ENCODE assay signal across 14 mouse cellular contexts in genomic region chr4:137503509-137503971, GRCm38 (mm10). TPM values are rescaled to one million over a fixed set of nuclear protein-coding genes. Genes with fewer than 3 reads are reported as not detected.
DNase-seq lines count a peak whose midpoint lies in the region; ATAC-seq lines count a peak whose summit lies in the region.
"Had no signal": no experiment of that assay in that cellular context is flagged by ENCODE, and none has a peak within 500 bp of the region (broad histone marks: within the 10 kb centered on the region; RNA-seq: fewer than 3 reads in every experiment).

No protein-coding gene starts in this region.

- intact Hi-C loops in left cerebral cortex, postnatal 14 days (cut with DNase I), result no loop called here

- H3K4me2 ChIP-seq in heart, embryonic 12.5 days, result no peak overlapping the region
- no peak overlapping the region for H3K4me2 ChIP-seq in stomach, embryonic 15.5 days
- H3K4me2 ChIP-seq: forebrain, embryonic 13.5 days; midbrain, embryonic 12.5 days had no signal

- DNase-seq in heart, postnatal 4 days, result no peak
- peak; percentile 21 to 36 for DNase-seq in left cerebral cortex, postnatal 14 days (ENCODE audit: low spot score in 2 of 2)
- no peak for DNase-seq in left cerebral cortex, adult 18-20 months (ENCODE audit: low spot score in 2 of 2)
- peak; percentile 49 for DNase-seq in testis, postnatal 10 days (ENCODE audit: low spot score)
- DNase-seq in testis, postnatal 14 days (ENCODE audit: low spot score), result no peak
- DNase-seq: thymus, adult 18-20 months had no signal

- peaks cover 57% of the 10 kb centered on the region for H3K4me1 ChIP-seq in heart, embryonic 12.5 days (replicated peaks)
- peaks cover 24% of the 10 kb centered on the region for H3K4me1 ChIP-seq in stomach, embryonic 15.5 days
- H3K4me1 ChIP-seq: forebrain, embryonic 13.5 days had no signal

- H3K9ac ChIP-seq in heart, embryonic 12.5 days, result no peak overlapping the region; the same call in 1 of the 2 replicates
- no peak overlapping the region for H3K9ac ChIP-seq in stomach, embryonic 15.5 days
- H3K9ac ChIP-seq: forebrain, embryonic 13.5 days; midbrain, embryonic 12.5 days had no signal

- WGBS in heart, embryonic 12.5 days, result 66% methylated on average over 6 of the region's 6 CpGs
- WGBS in stomach, embryonic 15.5 days, result 70% methylated on average over 6 of the region's 6 CpGs

- peaks cover 73% of the 10 kb centered on the region for H3K36me3 ChIP-seq in heart, embryonic 12.5 days
- peaks cover 26% of the 10 kb centered on the region for H3K36me3 ChIP-seq in stomach, embryonic 15.5 days

- H3K4me3 ChIP-seq in heart, embryonic 12.5 days, result no peak overlapping the region
- no peak overlapping the region for H3K4me3 ChIP-seq in stomach, embryonic 15.5 days (replicated peaks)
- H3K4me3 ChIP-seq: forebrain, embryonic 13.5 days; left cerebral cortex, adult 2 months; midbrain, embryonic 12.5 days had no signal

- no peaks in the 10 kb centered on the region for H3K27me3 ChIP-seq in heart, embryonic 12.5 days (replicated peaks)
- no peaks in the 10 kb centered on the region for H3K27me3 ChIP-seq in stomach, embryonic 15.5 days (replicated peaks)
- H3K27me3 ChIP-seq: forebrain, embryonic 13.5 days; midbrain, embryonic 12.5 days had no signal

- no peak overlapping the region for H3K27ac ChIP-seq in heart, embryonic 12.5 days (ENCODE audit: poor library complexity, severe bottlenecking)
- H3K27ac ChIP-seq in stomach, embryonic 15.5 days, result no peak overlapping the region
- H3K27ac ChIP-seq: forebrain, embryonic 13.5 days; left cerebral cortex, adult 2 months; midbrain, embryonic 12.5 days had no signal

- H3K9me3 ChIP-seq in heart, embryonic 12.5 days (replicated peaks), result no peaks in the 10 kb centered on the region
- H3K9me3 ChIP-seq in stomach, embryonic 15.5 days, result no peaks in the 10 kb centered on the region
- H3K9me3 ChIP-seq: forebrain, embryonic 13.5 days; midbrain, embryonic 12.5 days had no signal

- peak; percentile 13; the same call in 1 of the 2 replicates for ATAC-seq in heart, embryonic 12.5 days (ENCODE audit: insufficient number of reproducible peaks, low FRiP score)
- peak; percentile 27; the same call in 1 of the 2 replicates for ATAC-seq in stomach, embryonic 15.5 days (ENCODE audit: insufficient read depth, low FRiP score, low read depth)
- ATAC-seq in erythroid progenitor cell, adult 5-6 weeks (replicated peaks; ENCODE audit: low FRiP score, poor library complexity, severe bottlenecking), result no peak
- ATAC-seq: forebrain, embryonic 13.5 days had no signal

RNA-seq across cellular contexts. Expression of gene Hspg2, which starts 35.0 kb away (rescaled TPM):
- 51.8 and 61.5 TPM in 2 replicates for polyA plus RNA-seq in heart, embryonic 12.5 days (2016; fragmentation: Nextera tagmentation; extraction: Ambion mirVana)
- 100 to 1,000 TPM; 467 to 506 TPM for total RNA-seq in heart, postnatal 4 days (2021)
- 10 to 100 TPM; 11.6 to 12.9 TPM for total RNA-seq in left cerebral cortex, postnatal 14 days (2021)
- total RNA-seq in left cerebral cortex, adult 18-20 months (2021), result 1 to 10 TPM; 4.3 to 5.0 TPM
- 28.5 and 28.9 TPM in 2 replicates for polyA plus RNA-seq in stomach, embryonic 15.5 days (2015; fragmentation: Nextera tagmentation; extraction: Ambion mirVana)
- not detected in 2 replicates for total RNA-seq in erythroid progenitor cell, adult 5-6 weeks (2015; ENCODE audit: low replicate concordance)
- 0.13 TPM in 1 of 2 replicates, not detected in the other for total RNA-seq in erythroid progenitor cell, adult 5-6 weeks (2017; ENCODE audit: low replicate concordance)

RNA-seq across cellular contexts. Expression of gene 1700013G24Rik, which starts 50.5 kb away (rescaled TPM):
- polyA plus RNA-seq in heart, embryonic 12.5 days (2016; fragmentation: Nextera tagmentation; extraction: Ambion mirVana), result not detected in 2 replicates
- total RNA-seq in heart, postnatal 4 days (2021), result not detected
- not detected for total RNA-seq in left cerebral cortex, postnatal 14 days (2021)
- total RNA-seq in left cerebral cortex, adult 18-20 months (2021), result not detected
- polyA plus RNA-seq in stomach, embryonic 15.5 days (2015; fragmentation: Nextera tagmentation; extraction: Ambion mirVana), result not detected in 2 replicates
- not detected in 2 replicates for total RNA-seq in erythroid progenitor cell, adult 5-6 weeks (2015; ENCODE audit: low replicate concordance)
- total RNA-seq in erythroid progenitor cell, adult 5-6 weeks (2017; ENCODE audit: low replicate concordance), result not detected in 2 replicates
- total RNA-seq: granulocyte monocyte progenitor cell, adult 5-6 weeks; left cerebral cortex, adult 2 months had no signal
- polyA plus RNA-seq: brain, embryonic 14.5 days; forebrain, embryonic 13.5 days; midbrain, embryonic 12.5 days had no signal

Comparison
In these comparisons a context has a peak if more than half of its experiments do, and no peak if none do; other contexts are left out.
1. DNase-seq: peak in left cerebral cortex, postnatal 14 days (2 of 2) and testis, postnatal 10 days (single experiment); none in heart, postnatal 4 days (single experiment), left cerebral cortex, adult 18-20 months (0 of 2) and testis, postnatal 14 days (single experiment).
2. RNA of gene Hspg2, which starts 35.0 kb away (total RNA-seq): 467 to 506 TPM in heart, postnatal 4 days; 11.6 to 12.9 TPM in left cerebral cortex, postnatal 14 days, 4.3 to 5.0 TPM in left cerebral cortex, adult 18-20 months and 0.13 TPM in erythroid progenitor cell, adult 5-6 weeks; every median in the first group is over 10 times any median in the second.